Mouse (Mus musculus) spleen, postnatal 14 days (tissue): ENCODE data around the gene Stat6.
A peak's percentile ranks its signal among the peaks of the same experiment; 100 is the strongest.

ENCODE experiments used
- DNase-seq, 2 experiments: peaks; one replicate each; pipeline ENCODE4 v3.0.0; 2021 to 2022; ENCODE audit warnings: low spot score in 2 of 2

Gene Stat6

DNA sequence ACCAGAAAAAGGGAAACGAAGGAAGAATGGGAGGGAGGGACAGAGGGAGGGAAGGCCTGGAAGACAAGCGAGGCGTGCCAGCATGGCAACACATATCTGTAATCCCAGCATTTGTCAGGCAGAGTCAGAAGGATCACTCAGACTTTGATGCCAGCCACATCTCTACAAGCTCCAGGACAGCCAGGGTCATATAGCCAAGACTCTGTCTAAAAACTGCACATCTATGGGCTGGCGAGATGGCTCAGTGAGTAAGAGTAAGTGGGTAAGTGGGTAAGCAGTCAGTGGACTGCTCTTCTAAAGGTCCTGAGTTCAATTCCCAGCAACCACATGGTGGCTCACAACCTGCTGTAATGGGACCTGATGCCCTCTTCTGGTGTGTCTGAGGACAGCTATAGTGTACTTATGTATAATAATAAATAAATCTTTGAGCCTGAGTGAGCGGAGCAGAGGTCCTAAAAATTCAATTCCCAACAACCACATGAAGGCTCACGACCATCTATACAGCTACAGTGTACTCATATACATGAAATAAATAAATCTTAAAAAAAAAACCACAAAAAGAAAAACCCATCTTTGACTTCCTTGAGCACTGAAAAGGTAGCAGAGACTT lies 31.4 kb downstream of the Stat6 start:
- no peak for DNase-seq

DNA sequence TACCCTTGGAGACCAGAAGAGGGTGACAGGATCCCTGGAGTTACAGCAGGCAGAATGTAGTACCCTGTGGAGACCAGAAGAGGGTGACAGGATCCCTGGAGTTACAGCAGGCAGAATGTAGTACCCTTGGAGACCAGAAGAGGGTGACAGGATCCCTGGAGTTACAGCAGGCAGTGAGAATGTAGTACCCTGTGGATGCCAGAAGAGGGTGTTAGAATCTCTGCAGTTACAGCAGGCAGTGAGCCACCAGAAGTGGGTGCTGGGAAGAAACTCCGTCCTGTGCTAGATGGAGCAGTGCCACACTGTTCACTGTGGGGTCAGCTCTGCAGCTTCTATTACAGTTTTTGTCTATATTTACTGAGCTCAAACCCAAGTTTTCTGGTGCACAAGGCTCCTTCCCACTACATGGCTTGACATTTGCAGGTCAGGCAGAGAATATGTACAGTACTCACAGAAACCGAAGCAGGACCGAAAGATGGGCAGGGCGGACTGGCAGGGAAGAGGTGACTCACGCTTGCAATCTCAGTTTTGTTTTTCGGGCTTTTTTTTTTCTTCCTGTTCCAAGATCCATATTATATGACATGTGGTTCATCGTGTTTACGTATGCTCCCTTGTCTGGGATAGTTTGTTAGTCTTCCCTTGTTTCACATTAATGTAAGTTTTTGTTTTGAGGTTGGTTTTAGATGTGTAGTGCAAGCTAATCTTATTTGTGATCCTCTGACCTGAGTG lies 32.2 kb downstream of the Stat6 start:
- DNase-seq: peak; percentile 39 to 73

DNA sequence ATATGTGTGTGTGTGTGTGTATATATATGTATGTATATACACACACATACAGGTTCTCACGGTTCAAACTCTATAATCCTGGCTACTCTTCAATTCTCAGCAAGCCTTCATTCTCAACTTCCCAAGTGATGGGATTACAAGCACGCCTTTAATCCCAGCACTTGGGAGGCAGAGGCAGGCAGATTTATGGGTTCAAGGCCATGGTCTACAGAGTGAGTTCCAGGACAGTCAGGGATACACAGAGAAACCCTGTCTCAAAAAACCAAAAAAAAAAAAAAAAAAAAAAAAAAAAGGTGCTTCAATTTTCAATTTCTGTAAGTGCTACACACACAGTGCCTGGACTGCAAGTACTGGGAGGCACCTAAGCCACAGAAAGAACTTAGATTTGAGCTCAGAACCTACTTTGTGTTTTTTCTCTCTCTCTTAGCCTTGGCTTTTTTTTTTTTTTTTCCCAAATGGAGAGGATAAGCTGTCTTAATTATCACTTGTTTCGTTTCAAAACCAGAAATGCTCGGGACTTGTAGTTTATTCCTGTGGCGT lies 33.1 kb downstream of the Stat6 start:
- no peak for DNase-seq

DNA sequence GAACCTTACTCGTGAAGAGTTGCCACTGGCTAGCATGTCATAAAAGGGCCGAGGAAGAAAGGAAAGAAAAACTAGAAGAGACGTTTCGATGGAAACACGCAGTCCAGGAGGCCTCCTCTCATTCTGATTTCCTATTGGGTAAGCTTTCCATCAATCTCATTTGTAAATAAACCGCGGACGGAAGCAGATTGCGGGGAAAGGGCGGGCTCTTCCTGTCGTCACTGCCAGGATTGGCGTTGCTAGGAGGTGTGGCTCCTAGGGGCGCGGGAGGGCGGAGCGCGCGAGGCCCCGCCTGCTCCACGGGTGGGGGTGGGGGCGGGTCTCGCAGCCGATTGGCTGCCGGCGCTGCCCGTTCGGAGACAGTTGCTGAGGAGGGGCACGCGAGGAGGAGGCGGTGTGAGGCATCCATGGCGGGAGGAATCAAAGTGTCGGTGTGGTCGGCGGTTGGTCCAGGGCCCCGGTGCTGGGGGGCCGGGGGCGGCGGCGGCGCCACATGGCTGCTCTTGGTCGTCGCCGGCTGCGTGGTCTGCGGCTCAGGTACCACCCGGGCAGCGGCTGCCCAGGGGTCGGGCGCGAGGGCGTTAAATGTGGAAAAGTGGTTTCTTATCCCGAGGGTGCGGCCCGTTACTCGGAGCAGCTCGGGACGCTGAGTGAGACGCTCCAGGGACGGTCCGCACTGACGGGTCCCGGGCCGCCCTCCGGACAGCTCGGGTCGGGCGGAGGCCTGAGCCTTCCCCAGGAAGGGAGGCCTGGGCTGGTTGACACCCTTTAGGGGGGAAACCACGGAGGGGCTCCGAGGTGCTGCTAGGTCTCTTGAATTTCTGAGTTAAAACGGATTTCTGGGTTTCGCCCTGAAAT lies 34.1 kb downstream of the Stat6 start:
- peak; percentile 84 to 87 for DNase-seq

DNA sequence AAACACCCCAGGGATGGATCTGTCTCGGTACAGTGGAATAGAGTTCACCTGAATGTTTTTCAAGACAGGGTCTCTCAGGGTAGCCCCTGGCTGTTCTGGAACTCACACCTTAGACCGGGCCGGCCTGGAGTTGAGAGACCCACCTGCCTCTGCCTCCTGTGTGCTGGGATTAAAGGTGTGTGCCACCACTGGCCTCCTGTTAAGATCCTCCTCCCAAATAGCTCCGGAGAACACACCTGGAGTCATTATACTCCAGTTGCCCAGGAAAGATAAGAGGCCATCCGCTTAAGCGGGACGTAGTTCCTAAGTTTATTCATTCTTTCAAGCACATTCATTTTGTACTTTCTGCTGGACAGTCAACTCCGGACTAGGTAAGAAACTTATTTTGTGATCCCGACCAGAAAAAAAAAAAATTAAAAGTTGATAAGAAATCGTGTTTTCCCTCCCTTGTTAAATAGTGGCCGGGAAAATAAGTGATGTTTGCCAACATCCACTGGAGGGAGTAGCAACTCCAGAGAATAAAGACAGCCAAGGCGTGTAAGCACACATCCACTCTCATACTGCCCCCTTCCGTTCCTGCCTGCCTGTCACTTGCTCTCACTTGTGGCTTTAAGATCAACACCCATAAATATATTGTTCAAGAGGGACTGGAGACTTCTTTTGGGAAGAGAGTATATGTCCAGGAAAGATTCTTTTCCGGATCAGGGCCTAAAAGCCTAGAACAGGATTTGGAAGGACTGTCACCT lies 35.0 kb downstream of the Stat6 start:
- DNase-seq: peak in 1 of 2 experiments; percentile 54

DNA sequence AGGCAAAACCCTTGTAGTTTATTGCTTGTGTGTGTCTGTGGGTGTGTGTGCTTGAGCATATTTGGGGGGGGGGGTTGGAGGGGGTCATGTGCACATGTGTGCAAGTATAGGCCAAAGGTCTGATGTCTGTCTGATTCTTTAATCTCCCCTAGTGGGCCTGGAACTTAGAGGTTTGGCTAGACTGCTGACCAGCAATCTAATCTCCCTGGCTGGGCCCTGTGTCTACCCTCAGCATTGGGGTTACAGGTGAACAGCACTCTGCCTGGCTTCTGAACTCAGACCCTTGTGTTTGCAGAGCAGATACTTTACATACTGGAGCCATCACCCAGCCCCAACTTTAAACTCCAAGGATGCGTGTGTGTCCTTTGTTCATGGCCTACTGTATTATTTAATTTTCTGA lies 36.4 kb downstream of the Stat6 start:
- no peak for DNase-seq

DNA sequence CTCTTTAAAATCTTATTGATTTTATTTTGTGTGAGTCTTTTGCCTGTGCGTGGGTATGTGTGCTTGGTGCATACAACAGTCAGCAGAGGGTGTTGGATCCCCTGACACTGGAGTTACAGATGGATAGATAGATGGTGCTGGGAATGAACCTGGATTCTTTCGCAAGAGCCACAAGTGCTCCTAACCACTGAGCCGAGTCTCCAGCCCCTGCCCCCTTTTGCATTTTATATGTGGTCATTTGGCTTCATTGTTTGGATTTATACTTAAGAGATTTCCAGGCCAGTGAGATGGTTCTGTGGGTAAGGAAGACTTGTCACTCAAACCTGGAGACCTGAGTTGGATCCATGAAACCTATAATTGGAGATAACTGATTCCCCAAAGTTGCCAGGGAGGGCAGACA lies 37.1 kb downstream of the Stat6 start:
- no peak for DNase-seq

DNA sequence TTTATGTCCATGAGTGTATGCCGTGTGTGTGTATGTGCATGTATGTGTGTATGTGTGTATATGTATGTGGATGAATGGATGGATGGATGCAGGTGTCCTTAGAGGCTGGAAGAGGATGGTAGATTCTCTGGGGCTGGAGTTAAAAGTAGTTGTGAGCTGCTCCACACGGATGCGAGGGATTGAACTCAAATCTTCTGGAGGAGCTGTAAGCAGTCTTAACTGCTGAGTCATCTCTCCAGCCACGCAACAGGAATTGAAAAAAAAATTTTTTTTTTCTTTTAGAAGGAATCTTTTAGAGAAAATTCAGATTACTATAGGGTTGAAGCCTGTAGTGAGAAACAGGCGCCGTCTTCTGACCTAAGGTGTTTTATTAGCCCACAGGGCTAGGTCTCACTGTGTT lies 40.1 kb downstream of the Stat6 start:
- DNase-seq: no peak

DNA sequence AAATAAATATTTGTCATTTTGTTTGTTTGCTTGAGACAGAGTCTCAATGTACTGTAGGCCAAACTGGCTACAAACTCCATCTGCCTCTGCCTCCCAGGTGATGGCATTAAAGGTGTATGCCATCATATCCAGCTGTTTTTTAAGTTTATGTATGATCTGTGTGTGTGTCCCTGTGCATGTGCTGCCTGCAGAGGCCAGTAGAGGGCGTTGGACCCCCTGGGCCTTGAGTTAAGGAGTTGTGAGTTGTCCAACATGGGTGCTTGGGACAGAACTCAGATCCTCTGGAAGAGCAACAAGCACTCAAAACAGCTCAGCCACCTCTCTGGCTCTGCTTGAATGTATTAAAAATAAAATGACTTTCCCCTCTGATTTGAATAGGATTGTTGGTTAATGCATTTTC lies 48.3 kb downstream of the Stat6 start:
- no peak for DNase-seq

DNA sequence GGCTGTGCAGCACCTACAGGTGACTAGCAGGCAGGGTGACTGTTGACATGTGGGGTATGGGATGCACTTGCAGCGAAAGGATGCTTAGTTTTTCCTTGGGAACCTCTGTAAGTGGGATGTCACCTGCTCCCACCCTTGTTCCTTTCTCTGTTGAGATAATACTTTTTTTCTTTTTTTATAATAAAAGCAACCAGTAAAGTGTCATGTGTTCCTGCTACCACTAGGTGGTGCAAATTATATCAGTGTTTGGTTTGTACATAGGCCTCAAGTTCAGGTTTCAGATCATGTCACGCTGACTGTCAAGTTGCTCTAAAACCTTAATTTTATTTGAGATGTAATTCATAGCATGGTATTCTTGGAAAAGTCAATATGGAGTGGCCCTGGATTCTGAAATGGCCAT lies 51.9 kb downstream of the Stat6 start:
- no peak for DNase-seq

DNA sequence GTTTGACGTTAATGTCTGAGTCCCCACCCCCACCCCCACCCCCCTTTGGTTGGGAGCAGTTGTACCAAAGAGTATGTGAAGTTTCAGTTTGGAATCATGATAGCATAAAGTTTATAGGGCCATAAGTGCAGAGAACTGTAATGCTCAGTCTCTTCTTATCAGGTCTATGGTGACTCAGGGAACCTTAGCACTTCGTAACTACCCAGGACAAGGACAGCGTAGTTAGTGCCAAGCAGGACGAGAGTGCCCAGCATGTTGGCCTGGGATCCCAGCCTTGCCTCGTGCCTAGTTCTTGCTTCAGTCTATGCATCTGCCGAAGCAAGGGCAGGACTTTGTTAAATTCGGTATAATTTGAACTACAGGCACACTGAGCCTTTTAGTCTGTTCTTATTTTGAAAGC lies 53.0 kb downstream of the Stat6 start:
- DNase-seq: no peak

DNA sequence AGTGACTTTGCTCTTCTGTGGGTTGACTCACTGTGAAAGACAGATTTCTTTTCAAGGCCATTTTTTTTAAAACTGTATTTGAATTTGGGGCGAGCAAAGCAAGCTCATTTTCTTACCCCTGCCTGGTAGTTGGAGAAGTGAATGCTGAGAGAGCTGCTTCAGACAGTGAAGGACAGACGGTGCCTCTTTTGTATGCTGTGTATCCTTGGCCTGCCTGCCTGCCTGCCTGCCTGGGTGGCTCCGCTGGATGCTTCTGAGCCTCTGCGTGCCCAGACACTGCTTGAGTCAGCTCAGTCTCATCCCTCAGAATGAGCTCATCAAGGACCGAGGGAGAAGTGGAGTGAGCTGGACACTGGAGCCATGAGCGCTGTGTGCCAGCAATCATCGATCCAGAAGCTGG lies 56.2 kb downstream of the Stat6 start:
- DNase-seq: no peak

DNA sequence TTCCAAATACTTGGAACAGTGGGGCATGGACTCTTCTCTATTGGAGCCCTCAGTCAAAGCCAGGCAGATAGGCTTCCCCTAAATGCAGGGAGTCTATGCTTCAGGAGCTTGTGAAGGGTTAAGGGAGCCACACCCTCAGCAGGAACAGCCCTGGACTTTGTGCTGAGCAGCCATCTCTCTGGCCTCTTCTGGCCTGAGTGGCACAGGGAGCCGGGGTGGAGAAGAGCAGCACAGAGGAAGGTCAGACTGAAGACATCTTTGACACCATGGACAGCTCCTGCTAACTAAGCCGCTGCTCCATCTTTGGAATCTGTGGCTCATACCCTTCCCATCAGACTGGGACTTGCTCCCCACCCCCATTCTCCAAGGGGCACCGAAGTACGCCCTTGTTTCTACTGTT lies 60.5 kb downstream of the Stat6 start:
- DNase-seq: no peak

DNA sequence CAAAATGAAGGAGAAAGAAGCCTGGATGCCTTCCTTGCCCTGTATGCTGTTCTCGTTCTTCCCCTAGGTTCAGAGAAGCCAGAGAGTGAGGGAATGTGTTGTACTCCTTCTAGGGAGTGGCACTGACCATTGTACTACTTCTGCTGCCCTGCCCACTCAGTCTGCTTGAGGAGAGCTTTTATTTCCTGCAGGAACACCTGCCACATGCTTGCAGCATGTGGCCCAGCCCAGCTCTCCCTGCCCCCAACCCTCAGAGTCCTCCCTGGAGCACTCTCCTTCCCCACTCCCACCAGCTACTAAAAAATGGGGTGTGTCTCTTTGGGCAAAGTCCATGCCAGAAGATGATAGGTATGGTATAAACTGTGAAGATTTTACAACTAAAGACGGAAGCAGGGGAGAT lies 61.5 kb downstream of the Stat6 start:
- no peak for DNase-seq

DNA sequence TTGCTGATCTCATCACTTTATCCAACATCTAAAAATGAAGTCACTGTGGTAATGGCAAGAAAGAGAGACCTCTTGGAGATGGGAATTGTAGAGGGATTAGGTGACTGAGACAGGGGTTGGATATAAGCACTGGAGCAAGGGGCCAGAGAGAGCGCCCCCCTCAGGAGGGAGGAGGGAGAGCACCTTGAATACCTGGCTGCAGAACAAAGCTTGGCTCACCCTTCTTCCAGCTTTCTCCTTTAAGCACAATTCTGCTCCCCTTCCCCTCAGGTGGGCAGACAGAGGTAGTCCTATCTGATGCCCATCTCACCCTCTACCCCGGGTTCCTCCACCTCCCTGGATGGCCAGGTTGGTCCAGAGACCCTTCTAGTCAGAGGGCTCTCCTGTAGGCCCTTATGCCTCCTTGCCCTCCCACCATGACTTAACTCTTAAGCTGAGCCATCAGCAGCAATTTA lies 62.0 kb downstream of the Stat6 start, which contains the start of gene Myo1a:
TSS of gene Myo1a (plus strand) at position 405 of the 455 bp plus-strand sequence.
- DNase-seq: no peak

DNA sequence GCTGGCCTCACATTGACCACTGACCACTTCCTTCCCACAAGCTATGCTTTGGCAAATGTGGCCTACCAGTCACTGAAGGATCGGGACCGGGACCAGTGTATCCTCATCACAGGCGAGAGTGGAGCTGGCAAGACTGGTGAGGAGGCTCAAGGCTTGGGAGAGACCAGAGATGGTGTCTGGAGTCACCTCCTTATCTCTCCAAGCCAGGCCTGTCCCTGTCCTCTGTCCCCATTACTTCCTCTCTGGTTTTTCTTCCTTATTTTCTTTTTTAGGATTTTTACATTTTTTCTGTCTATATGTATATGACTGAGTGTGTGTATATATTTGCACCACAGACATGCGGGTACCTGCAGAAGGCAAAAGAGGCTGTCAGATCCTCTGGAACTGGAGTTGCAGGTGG lies 63.0 kb downstream of the Stat6 start:
- no peak for DNase-seq

DNA sequence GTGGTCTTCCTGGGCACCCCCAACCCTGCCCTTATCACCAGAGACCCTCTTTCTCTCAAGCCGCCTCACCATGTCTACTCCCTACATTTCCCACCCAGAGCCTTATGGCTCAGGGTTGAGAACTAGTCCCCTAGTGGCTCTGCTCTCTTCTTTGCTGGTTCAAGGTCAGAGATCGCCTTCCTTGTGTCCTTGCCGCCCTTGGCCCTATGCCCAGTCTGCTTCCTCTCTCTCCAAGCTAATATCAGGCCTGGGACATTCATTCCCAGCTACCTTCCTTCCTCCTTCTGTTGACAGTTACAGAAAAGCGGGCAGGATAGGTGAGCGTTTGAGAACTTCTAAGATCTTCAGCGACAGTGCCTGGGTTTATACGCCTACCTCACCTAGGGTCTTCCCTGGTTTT lies 64.9 kb downstream of the Stat6 start:
- no peak for DNase-seq

DNA sequence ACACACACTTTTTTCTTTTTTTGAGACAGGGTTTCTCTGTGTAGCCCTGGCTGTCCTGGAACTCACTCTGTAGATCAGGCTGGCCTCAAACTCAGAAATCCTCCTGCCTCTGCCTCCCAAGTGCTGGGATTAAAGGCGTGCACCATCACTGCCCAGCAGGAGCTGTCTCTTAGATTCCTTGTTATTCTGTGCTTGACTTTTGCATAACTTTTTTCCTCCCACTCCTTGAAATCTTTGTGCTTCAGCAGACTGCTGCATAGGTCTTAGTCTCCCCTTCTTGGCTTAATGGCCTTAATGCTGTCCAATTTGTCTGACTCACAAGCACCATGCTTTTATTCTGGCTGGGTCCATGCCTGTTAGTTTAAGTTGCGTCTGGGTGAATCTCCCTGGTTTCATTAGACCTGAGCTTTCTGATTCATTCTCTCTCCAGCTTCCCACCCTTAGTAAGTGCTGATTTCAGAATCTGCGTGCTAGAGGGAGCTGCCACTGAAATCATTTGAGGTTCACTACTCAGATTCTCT lies 66.1 kb downstream of the Stat6 start:
- no peak for DNase-seq

DNA sequence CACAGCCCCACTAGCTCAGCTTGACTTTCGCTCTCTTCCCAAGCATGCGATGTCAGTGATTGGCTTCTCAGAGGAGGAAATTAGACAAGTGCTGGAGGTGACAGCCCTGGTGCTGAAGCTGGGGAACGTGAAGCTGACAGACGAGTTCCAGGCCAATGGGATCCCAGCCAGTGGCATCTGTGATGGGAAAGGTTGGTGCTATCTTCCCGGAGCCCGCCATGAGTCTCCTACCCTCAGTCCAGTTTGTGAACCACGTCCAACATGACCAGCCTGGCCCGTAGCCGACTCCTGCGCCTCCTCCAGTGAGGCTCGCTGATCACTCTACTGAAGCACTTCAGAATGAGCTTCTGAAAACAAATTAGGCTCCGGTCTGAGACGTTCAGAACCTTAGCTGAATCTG lies 67.5 kb downstream of the Stat6 start:
- no peak for DNase-seq
